Mouse (Mus musculus) lung, postnatal 0 days (tissue): ENCODE measurements around the gene Ppp3r1.

ENCODE experiments used
- CTCF ChIP-seq: IDR thresholded peaks from 2 replicates; pipeline ENCODE4 v1.5.1; 2016; ENCODE audit warnings: antibody characterized with exemption, mild to moderate bottlenecking
- EP300 ChIP-seq: IDR thresholded peaks from 2 replicates; pipeline ENCODE4 v1.6.1; 2016; ENCODE audit warnings: antibody characterized with exemption, mild to moderate bottlenecking, control low read depth

GRCm38 (mm10) chr11:17159738-17160241 is 727 bp downstream of the Ppp3r1 start:
- TF ChIP-seq CTCF (no peak), EP300 (no peak)
